Mouse (Mus musculus): ENCODE data around the gene Dusp18. TPM values are rescaled to one million over a fixed set of nuclear protein-coding genes. Genes with fewer than 3 reads are reported as not detected.
A peak's percentile ranks its signal among the peaks of the same experiment; 100 is the strongest.

The Dusp18 gene
- polyA plus RNA-seq, 1 experiment from 2014 or later: 38.3 TPM

GRCm38 (mm10) chr11:3914109-3914840 is 19.2 kb downstream of the Dusp18 start, which contains the start of gene Slc35e4:
Slc35e4 (minus strand) TSS chr11:3914664.
- under 1% methylated on average over 27 of the region's 28 CpGs for WGBS
- peak; percentile 75 for ATAC-seq (replicated peaks)

GRCm38 (mm10) chr11:3918738-3919137 is 23.7 kb downstream of the Dusp18 start:
- 48% methylated on average over 1 of the region's 1 CpGs for WGBS
- Histone ChIP-seq H3K36me3 (no peaks in the 10 kb centered on the region), H3K27me3 (no peaks in the 10 kb centered on the region), H3K9me3 (no peaks in the 10 kb centered on the region), H3K4me3 (no peak overlapping the region), H3K27ac (replicated peaks) (no peak overlapping the region), H3K4me1 (peaks cover 7% of the 10 kb centered on the region), H3K4me2 (replicated peaks) (no peak overlapping the region), H3K9ac (replicated peaks) (no peak overlapping the region)
- no peak for ATAC-seq (replicated peaks)

More at GRCm38 (mm10) chr11:3914109-3914840, 19.2 kb downstream of the Dusp18 start, which contains the start of gene Slc35e4:
- Histone ChIP-seq H3K27ac (replicated peaks) (peak within 1 kb of the TSS; percentile 81), H3K4me1 (peaks cover 44% of the 10 kb centered on the region), H3K9ac (replicated peaks) (peak within 1 kb of the TSS; percentile 51), H3K4me3 (peak within 1 kb of the TSS; percentile 65), H3K36me3 (no peaks in the 10 kb centered on the region), H3K27me3 (no peaks in the 10 kb centered on the region), H3K9me3 (no peaks in the 10 kb centered on the region), H3K4me2 (replicated peaks) (peak within 1 kb of the TSS; percentile 74)

- Histone ChIP-seq H3K27me3 (no peaks in the 10 kb centered on the region), H3K9ac (replicated peaks) (no peak overlapping the region), H3K27ac (replicated peaks) (no peak overlapping the region), H3K4me3 (no peak overlapping the region), H3K9me3 (no peaks in the 10 kb centered on the region), H3K36me3 (no peaks in the 10 kb centered on the region), H3K4me2 (replicated peaks) (no peak overlapping the region), H3K4me1 (no peaks in the 10 kb centered on the region)
- 93% methylated on average over 7 of the region's 7 CpGs for WGBS
- ATAC-seq (replicated peaks): no peak
Observed at GRCm38 (mm10) chr11:3920476-3920875, 25.4 kb downstream of the Dusp18 start.

- Histone ChIP-seq H3K27me3 (no peaks in the 10 kb centered on the region), H3K4me3 (no peak overlapping the region), H3K9ac (replicated peaks) (no peak overlapping the region), H3K27ac (replicated peaks) (no peak overlapping the region), H3K4me2 (replicated peaks) (no peak overlapping the region), H3K36me3 (no peaks in the 10 kb centered on the region), H3K4me1 (no peaks in the 10 kb centered on the region), H3K9me3 (no peaks in the 10 kb centered on the region)
- ATAC-seq (replicated peaks): no peak
- WGBS: 27% methylated on average over 8 of the region's 8 CpGs
Observed at GRCm38 (mm10) chr11:3921281-3921850, 26.3 kb downstream of the Dusp18 start.

GRCm38 (mm10) chr11:3922115-3922514 is 27.1 kb downstream of the Dusp18 start:
- Histone ChIP-seq H3K9ac (replicated peaks) (no peak overlapping the region), H3K27ac (replicated peaks) (no peak overlapping the region), H3K4me1 (no peaks in the 10 kb centered on the region), H3K27me3 (no peaks in the 10 kb centered on the region), H3K4me2 (replicated peaks) (no peak overlapping the region), H3K36me3 (no peaks in the 10 kb centered on the region), H3K9me3 (no peaks in the 10 kb centered on the region), H3K4me3 (no peak overlapping the region)
- 96% methylated on average over 9 of the region's 9 CpGs for WGBS
- ATAC-seq (replicated peaks): no peak

GRCm38 (mm10) chr11:3922731-3923130 is 27.7 kb downstream of the Dusp18 start:
- no peak overlapping the region for H3K4me2 ChIP-seq (replicated peaks)
- no peak for ATAC-seq (replicated peaks)
- H3K27ac ChIP-seq (replicated peaks): no peak overlapping the region
- H3K27me3 ChIP-seq: no peaks in the 10 kb centered on the region
- H3K9ac ChIP-seq (replicated peaks): no peak overlapping the region
- H3K36me3 ChIP-seq: no peaks in the 10 kb centered on the region
- 95% methylated on average over 6 of the region's 6 CpGs for WGBS
- H3K9me3 ChIP-seq: no peaks in the 10 kb centered on the region
- H3K4me3 ChIP-seq: no peak overlapping the region
- no peaks in the 10 kb centered on the region for H3K4me1 ChIP-seq

- WGBS: 92% methylated on average over 10 of the region's 10 CpGs
Observed at GRCm38 (mm10) chr11:3925916-3926315, 30.9 kb downstream of the Dusp18 start.

GRCm38 (mm10) chr11:3930019-3930418 is 35.0 kb downstream of the Dusp18 start:
- Histone ChIP-seq H3K27ac (replicated peaks) (no peak overlapping the region), H3K9ac (replicated peaks) (no peak overlapping the region), H3K4me2 (replicated peaks) (no peak overlapping the region), H3K4me3 (no peak overlapping the region), H3K36me3 (no peaks in the 10 kb centered on the region), H3K4me1 (peaks cover 17% of the 10 kb centered on the region), H3K9me3 (no peaks in the 10 kb centered on the region), H3K27me3 (no peaks in the 10 kb centered on the region; the same call in 1 of the 2 replicates)
- WGBS: 85% methylated on average over 4 of the region's 4 CpGs
- no peak for ATAC-seq (replicated peaks)

More at GRCm38 (mm10) chr11:3925916-3926315, 30.9 kb downstream of the Dusp18 start:
- Histone ChIP-seq H3K9me3 (no peaks in the 10 kb centered on the region), H3K4me2 (replicated peaks) (no peak overlapping the region), H3K27ac (replicated peaks) (no peak overlapping the region), H3K9ac (replicated peaks) (no peak overlapping the region), H3K27me3 (no peaks in the 10 kb centered on the region; the same call in 1 of the 2 replicates), H3K36me3 (no peaks in the 10 kb centered on the region), H3K4me1 (peaks cover 4% of the 10 kb centered on the region), H3K4me3 (no peak overlapping the region)
- no peak for ATAC-seq (replicated peaks)

- H3K4me2 ChIP-seq (replicated peaks): peak overlapping the region; percentile 68
- ATAC-seq (replicated peaks): no peak
- H3K9ac ChIP-seq (replicated peaks): no peak overlapping the region; the same call in 1 of the 2 replicates
- H3K9me3 ChIP-seq: no peaks in the 10 kb centered on the region
- H3K4me1 ChIP-seq: peaks cover 21% of the 10 kb centered on the region
- H3K36me3 ChIP-seq: no peaks in the 10 kb centered on the region
- H3K27me3 ChIP-seq: no peaks in the 10 kb centered on the region; the same call in 1 of the 2 replicates
- 19% methylated on average over 6 of the region's 6 CpGs for WGBS
- no peak overlapping the region for H3K27ac ChIP-seq (replicated peaks)
- peak overlapping the region; percentile 42 for H3K4me3 ChIP-seq
Observed at GRCm38 (mm10) chr11:3930931-3931330, 35.9 kb downstream of the Dusp18 start.

- H3K27me3 ChIP-seq: no peaks in the 10 kb centered on the region; the same call in 1 of the 2 replicates
- peak within 1 kb of the TSS; percentile 41 for H3K9ac ChIP-seq (replicated peaks)
- peak within 1 kb of the TSS; percentile 42 for H3K4me3 ChIP-seq
- ATAC-seq (replicated peaks): peak; percentile 62
- H3K27ac ChIP-seq (replicated peaks): no peak within 1 kb of the TSS
- no peaks in the 10 kb centered on the region for H3K36me3 ChIP-seq
- no peaks in the 10 kb centered on the region for H3K9me3 ChIP-seq
- peak within 1 kb of the TSS; percentile 68 for H3K4me2 ChIP-seq (replicated peaks)
- WGBS: under 1% methylated on average over 26 of the region's 26 CpGs
- peaks cover 25% of the 10 kb centered on the region for H3K4me1 ChIP-seq
Observed at GRCm38 (mm10) chr11:3931511-3932211, 36.6 kb downstream of the Dusp18 start, which contains the start of gene Tcn2. Tcn2 (minus strand) TSS chr11:3932159.

- Histone ChIP-seq H3K4me1 (peaks cover 25% of the 10 kb centered on the region), H3K27me3 (no peaks in the 10 kb centered on the region; the same call in 1 of the 2 replicates), H3K36me3 (no peaks in the 10 kb centered on the region), H3K9ac (replicated peaks) (no peak overlapping the region), H3K9me3 (no peaks in the 10 kb centered on the region), H3K4me3 (no peak overlapping the region), H3K4me2 (replicated peaks) (no peak overlapping the region), H3K27ac (replicated peaks) (no peak overlapping the region)
- no peak for ATAC-seq (replicated peaks)
- 92% methylated on average over 9 of the region's 9 CpGs for WGBS
Observed at GRCm38 (mm10) chr11:3933756-3934285, 38.8 kb downstream of the Dusp18 start.

- H3K9me3 ChIP-seq: no peaks in the 10 kb centered on the region
- no peak overlapping the region for H3K27ac ChIP-seq (replicated peaks)
- peaks cover 25% of the 10 kb centered on the region for H3K4me1 ChIP-seq
- H3K36me3 ChIP-seq: no peaks in the 10 kb centered on the region
- 74% methylated on average over 4 of the region's 4 CpGs for WGBS
- no peak overlapping the region for H3K9ac ChIP-seq (replicated peaks)
- H3K4me2 ChIP-seq (replicated peaks): no peak overlapping the region
- H3K27me3 ChIP-seq: no peaks in the 10 kb centered on the region; the same call in 1 of the 2 replicates
- no peak for ATAC-seq (replicated peaks)
- H3K4me3 ChIP-seq: no peak overlapping the region
Observed at GRCm38 (mm10) chr11:3935135-3935534, 40.1 kb downstream of the Dusp18 start.
